Mouse (Mus musculus) hindbrain, embryonic 13.5 days (tissue): Measurements from ENCODE around the gene Meis1. TPM values are rescaled to one million over a fixed set of nuclear protein-coding genes. Genes with fewer than 3 reads are reported as not detected.

Source experiments
- ATAC-seq: fragments of 200-750 bp; cut with Nextera tagmentation; 2 replicates; pipeline ENCODE4 v1.8.0; 2017; ENCODE audit warnings: moderate TSS enrichment; ENCODE audit not compliant: low FRiP score
- H3K27ac ChIP-seq: fragments of 300-500 bp; sonication (generic); 2 replicates; pipeline ENCODE4 v1.5.1; 2015; ENCODE audit warnings: inconsistent platforms, mild to moderate bottlenecking, moderate library complexity
- H3K27me3 ChIP-seq: fragments of 300-500 bp; sonication (generic); 2 replicates; pipeline ENCODE4 v1.6.1; 2015; ENCODE audit warnings: mild to moderate bottlenecking, inconsistent platforms
- H3K36me3 ChIP-seq: fragments of 300-500 bp; sonication (generic); 2 replicates; pipeline ENCODE4 v1.6.1; 2015; ENCODE audit warnings: mild to moderate bottlenecking, inconsistent platforms
- H3K4me1 ChIP-seq: fragments of 300-500 bp; sonication (generic); replicated peaks from 2 replicates; pipeline ENCODE4 v1.6.1; 2015; ENCODE audit warnings: inconsistent platforms
- H3K4me2 ChIP-seq: fragments of 300-500 bp; sonication (generic); 2 replicates; pipeline ENCODE4 v1.6.1; 2015; ENCODE audit warnings: inconsistent platforms, mild to moderate bottlenecking, moderate library complexity
- H3K4me3 ChIP-seq: fragments of 300-500 bp; sonication (generic); 2 replicates; pipeline ENCODE4 v1.5.1; 2015; ENCODE audit warnings: mild to moderate bottlenecking, inconsistent platforms
- H3K9ac ChIP-seq: fragments of 300-500 bp; sonication (generic); 2 replicates; pipeline ENCODE4 v1.6.1; 2015; ENCODE audit warnings: mild to moderate bottlenecking, inconsistent platforms
- H3K9me3 ChIP-seq: fragments of 300-500 bp; sonication (generic); 2 replicates; pipeline ENCODE4 v1.6.1; 2016; ENCODE audit warnings: inconsistent platforms
- WGBS: fragments of 180-500 bp; shearing (Covaris S2); methylation state at CpG from one replicate; pipeline ENCODE4 v1.1.7; 2015; 5-methylcytosine and 5-hydroxymethylcytosine counted together
- polyA plus RNA-seq: library from polyadenylated mRNA; unstranded; fragments of >200 nt; fragmentation: Nextera tagmentation; extraction: Ambion mirVana; gene quantifications from 2 replicates; pipeline ENCODE4 v1.2.1, GENCODE M21; 2015

Gene Meis1
- polyA plus RNA-seq, 1 experiment from 2014 or later = 212 TPM

- H3K4me3 ChIP-seq = no peak overlapping the region
- H3K9ac ChIP-seq = peak overlapping the region; percentile 15; the same call in 1 of the 2 replicates
- H3K9me3 ChIP-seq = no peaks in the 10 kb centered on the region
- ATAC-seq = peak; percentile 68
- 47% methylated on average over 17 of the region's 17 CpGs for WGBS
- no peaks in the 10 kb centered on the region for H3K27me3 ChIP-seq
- H3K27ac ChIP-seq = peak overlapping the region; percentile 82
- H3K4me2 ChIP-seq = peak overlapping the region; percentile 20
- no peaks in the 10 kb centered on the region for H3K36me3 ChIP-seq
- peaks cover 49% of the 10 kb centered on the region for H3K4me1 ChIP-seq
Measured at GRCm38 (mm10) chr11:18929779-18930728, 88.7 kb downstream of the Meis1 start.

- H3K27ac ChIP-seq = no peak overlapping the region; the same call in 1 of the 2 replicates
- ATAC-seq = no peak
Measured at GRCm38 (mm10) chr11:18927351-18927750, 91.4 kb downstream of the Meis1 start.

GRCm38 (mm10) chr11:18926798-18927197, 92.0 kb downstream of the Meis1 start:
- WGBS = 32% methylated on average over 2 of the region's 2 CpGs
- Histone ChIP-seq H3K27me3 (no peaks in the 10 kb centered on the region), H3K9ac (no peak overlapping the region), H3K4me2 (no peak overlapping the region), H3K4me3 (no peak overlapping the region), H3K9me3 (no peaks in the 10 kb centered on the region), H3K36me3 (no peaks in the 10 kb centered on the region; the same call in 1 of the 2 replicates), H3K4me1 (peaks cover 50% of the 10 kb centered on the region), H3K27ac (no peak overlapping the region; the same call in 1 of the 2 replicates)
- no peak for ATAC-seq

More at GRCm38 (mm10) chr11:18927351-18927750, 91.4 kb downstream of the Meis1 start:
- Histone ChIP-seq H3K9me3 (no peaks in the 10 kb centered on the region), H3K27me3 (no peaks in the 10 kb centered on the region), H3K9ac (no peak overlapping the region), H3K4me2 (no peak overlapping the region), H3K4me1 (peaks cover 53% of the 10 kb centered on the region), H3K36me3 (no peaks in the 10 kb centered on the region; the same call in 1 of the 2 replicates), H3K4me3 (no peak overlapping the region)
- 0% methylated on average over 1 of the region's 1 CpGs for WGBS

GRCm38 (mm10) chr11:18924583-18925334, 94.0 kb downstream of the Meis1 start:
- WGBS = 85% methylated on average over 2 of the region's 2 CpGs
- no peak for ATAC-seq

GRCm38 (mm10) chr11:18923274-18923673, 95.5 kb downstream of the Meis1 start:
- no peaks in the 10 kb centered on the region for H3K27me3 ChIP-seq
- no peak overlapping the region for H3K9ac ChIP-seq
- ATAC-seq = no peak
- H3K27ac ChIP-seq = peak overlapping the region; percentile 62; the same call in 1 of the 2 replicates
- H3K4me1 ChIP-seq = peaks cover 45% of the 10 kb centered on the region
- no peak overlapping the region for H3K4me2 ChIP-seq
- no peaks in the 10 kb centered on the region for H3K9me3 ChIP-seq
- H3K4me3 ChIP-seq = no peak overlapping the region
- 84% methylated on average over 5 of the region's 5 CpGs for WGBS
- H3K36me3 ChIP-seq = no peaks in the 10 kb centered on the region; the same call in 1 of the 2 replicates

More at GRCm38 (mm10) chr11:18924583-18925334, 94.0 kb downstream of the Meis1 start:
- no peak overlapping the region for H3K27ac ChIP-seq
- no peaks in the 10 kb centered on the region for H3K27me3 ChIP-seq
- H3K4me3 ChIP-seq = no peak overlapping the region
- no peaks in the 10 kb centered on the region; the same call in 1 of the 2 replicates for H3K36me3 ChIP-seq
- peaks cover 37% of the 10 kb centered on the region for H3K4me1 ChIP-seq
- no peak overlapping the region for H3K9ac ChIP-seq
- no peaks in the 10 kb centered on the region for H3K9me3 ChIP-seq
- no peak overlapping the region for H3K4me2 ChIP-seq

- Histone ChIP-seq H3K27ac (peak overlapping the region; percentile 25; the same call in 1 of the 2 replicates), H3K4me1 (peaks cover 56% of the 10 kb centered on the region), H3K4me3 (no peak overlapping the region), H3K9me3 (no peaks in the 10 kb centered on the region), H3K4me2 (no peak overlapping the region), H3K36me3 (no peaks in the 10 kb centered on the region; the same call in 1 of the 2 replicates), H3K9ac (no peak overlapping the region), H3K27me3 (no peaks in the 10 kb centered on the region)
- 89% methylated on average over 3 of the region's 3 CpGs for WGBS
- ATAC-seq = no peak
Measured at GRCm38 (mm10) chr11:18920651-18921050, 98.1 kb downstream of the Meis1 start.

GRCm38 (mm10) chr11:18919162-18919762, 99.5 kb downstream of the Meis1 start:
- H3K27ac ChIP-seq = peak overlapping the region; percentile 25; the same call in 1 of the 2 replicates
- no peak overlapping the region for H3K4me2 ChIP-seq
- no peaks in the 10 kb centered on the region for H3K9me3 ChIP-seq
- no peak for ATAC-seq
- no peaks in the 10 kb centered on the region for H3K27me3 ChIP-seq
- no peak overlapping the region for H3K9ac ChIP-seq
- peaks cover 62% of the 10 kb centered on the region for H3K4me1 ChIP-seq
- WGBS = 56% methylated on average over 3 of the region's 3 CpGs
- H3K4me3 ChIP-seq = no peak overlapping the region
- no peaks in the 10 kb centered on the region; the same call in 1 of the 2 replicates for H3K36me3 ChIP-seq

GRCm38 (mm10) chr11:18917887-18918286, 100.9 kb downstream of the Meis1 start:
- no peak for ATAC-seq
- WGBS = 25% methylated on average over 5 of the region's 5 CpGs
- no peak overlapping the region for H3K9ac ChIP-seq
- no peak overlapping the region for H3K27ac ChIP-seq
- H3K4me3 ChIP-seq = no peak overlapping the region
- no peaks in the 10 kb centered on the region for H3K9me3 ChIP-seq
- peaks cover 68% of the 10 kb centered on the region for H3K4me1 ChIP-seq
- H3K27me3 ChIP-seq = no peaks in the 10 kb centered on the region
- no peak overlapping the region for H3K4me2 ChIP-seq
- H3K36me3 ChIP-seq = no peaks in the 10 kb centered on the region

GRCm38 (mm10) chr11:18913251-18913650, 105.5 kb downstream of the Meis1 start:
- Histone ChIP-seq H3K4me1 (peaks cover 64% of the 10 kb centered on the region), H3K36me3 (no peaks in the 10 kb centered on the region), H3K9ac (no peak overlapping the region), H3K27ac (peak overlapping the region; percentile 14; the same call in 1 of the 2 replicates), H3K4me3 (no peak overlapping the region), H3K27me3 (no peaks in the 10 kb centered on the region), H3K9me3 (no peaks in the 10 kb centered on the region), H3K4me2 (no peak overlapping the region)
- no peak for ATAC-seq
- 26% methylated on average over 1 of the region's 1 CpGs for WGBS

- no peaks in the 10 kb centered on the region for H3K9me3 ChIP-seq
- no peak overlapping the region for H3K4me2 ChIP-seq
- no peak overlapping the region for H3K4me3 ChIP-seq
- no peak overlapping the region for H3K9ac ChIP-seq
- no peak for ATAC-seq
- no peaks in the 10 kb centered on the region for H3K36me3 ChIP-seq
- H3K4me1 ChIP-seq = peaks cover 60% of the 10 kb centered on the region
- no peaks in the 10 kb centered on the region for H3K27me3 ChIP-seq
- H3K27ac ChIP-seq = peak overlapping the region; percentile 35; the same call in 1 of the 2 replicates
- WGBS = 49% methylated on average over 6 of the region's 6 CpGs
Measured at GRCm38 (mm10) chr11:18912311-18913019, 106.3 kb downstream of the Meis1 start.

- Histone ChIP-seq H3K27me3 (no peaks in the 10 kb centered on the region), H3K9ac (no peak overlapping the region), H3K36me3 (peaks cover 13% of the 10 kb centered on the region), H3K4me3 (no peak overlapping the region), H3K27ac (no peak overlapping the region), H3K4me1 (peaks cover 21% of the 10 kb centered on the region), H3K9me3 (no peaks in the 10 kb centered on the region), H3K4me2 (no peak overlapping the region)
- no peak for ATAC-seq
- 52% methylated on average over 3 of the region's 3 CpGs for WGBS
Measured at GRCm38 (mm10) chr11:18906866-18907265, 111.9 kb downstream of the Meis1 start.
